Mouse (Mus musculus): ENCODE results near the gene Cdc27.

DNA sequence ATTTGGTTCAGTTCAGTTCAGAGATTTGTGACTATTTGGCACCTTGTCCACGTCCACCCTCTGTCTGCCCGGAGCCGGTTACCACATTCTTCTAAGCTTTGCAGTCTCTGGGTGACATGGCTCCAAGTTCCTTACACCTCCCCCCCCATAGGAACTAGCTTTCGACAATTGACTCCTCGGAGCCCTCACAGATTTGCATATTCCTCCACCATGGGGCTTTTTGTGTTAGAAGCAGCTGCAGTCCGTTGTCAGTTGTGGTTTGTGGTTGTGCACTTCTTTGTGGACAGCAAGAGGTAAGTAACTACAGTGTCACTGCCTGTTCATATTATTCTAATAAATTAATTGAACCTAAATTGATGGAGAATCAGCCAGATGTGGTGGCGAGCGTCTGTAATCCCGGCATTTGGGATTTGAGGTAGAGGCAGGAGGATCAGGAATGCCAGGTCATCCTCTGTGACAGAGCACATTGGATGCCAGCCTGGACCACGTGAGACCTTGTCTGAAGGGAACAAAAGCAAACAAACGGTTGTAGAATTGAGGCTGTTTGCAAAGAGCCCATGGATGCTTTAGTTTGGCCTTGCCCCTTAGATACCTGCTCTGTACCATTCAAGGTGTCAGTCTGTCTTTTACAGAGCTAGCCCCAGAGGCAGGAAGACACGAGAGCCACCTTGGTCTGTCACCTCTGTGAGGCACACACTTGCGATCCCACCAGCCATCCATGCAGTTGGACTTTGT, 32.4 kb upstream of the Cdc27 start:
- TF ChIP-seq CTCF (conservative IDR thresholded peaks at IDR 0.05 in 1 of 2, IDR thresholded peaks at IDR 0.05 in 1 of 2; ENCODE audit: low read depth in 2 of 2, low read length in 2 of 2): no peak
- TF ChIP-seq POLR2A (IDR thresholded peaks at IDR 0.05; ENCODE audit: low read depth, low read length): peak; percentile 15
- TF ChIP-seq BHLHE40 (IDR thresholded peaks at IDR 0.05; ENCODE audit: low read depth, low read length): peak; percentile 82
- peak; percentile 53 for TF ChIP-seq MAX (IDR thresholded peaks at IDR 0.05; ENCODE audit: low read length)
- TF ChIP-seq CHD1 (IDR thresholded peaks at IDR 0.05; ENCODE audit: low read depth, low read length): no peak
- TF ChIP-seq E2F4 (IDR thresholded peaks at IDR 0.05; ENCODE audit: insufficient replicate concordance, low read depth, low read length): no peak
- TF ChIP-seq CHD2 (IDR thresholded peaks at IDR 0.05; ENCODE audit: low read length): peak; percentile 85
- TF ChIP-seq ZKSCAN1 (IDR thresholded peaks at IDR 0.05; ENCODE audit: borderline replicate concordance, low read depth, low read length): no peak
- no peak for TF ChIP-seq NRF1 (IDR thresholded peaks at IDR 0.05; ENCODE audit: low read depth, low read length)

Measured in CH12.LX (cell line).